Mouse (Mus musculus): ENCODE measurements around the gene Myo1g.

GRCm38 (mm10) chr11:6546205-6547013 is 25.6 kb upstream of the Myo1g start, which contains the start of gene Ccm2:
- TF ChIP-seq CTCF (conservative IDR thresholded peaks at IDR 0.05; ENCODE audit: insufficient read depth, insufficient read length, low read depth, low read length) (no peak), POLR2A (IDR thresholded peaks at IDR 0.05; ENCODE audit: low read depth, low read length) (peak; percentile 25)
